Mouse (Mus musculus): ENCODE measurements at regions not wholly inside any gene's neighbourhood (a gene's known extent, or its start where the extent isn't known, plus 50 kb on each side); places are given as distances from the start of the nearest gene placed in this dataset.

GRCm38 (mm10) chr8:62284378-62285110 is 161.6 kb upstream of the Anxa10 start:
- Histone ChIP-seq H3K4me1 (ENCODE audit: control insufficient read depth, insufficient read depth, low read length) (0 out of 2 replicates have a peak, but pooled peaks cover 3% of the 10 kb centered on the region), H3K27ac (ENCODE audit: low read depth, low read length) (no peak overlapping the region), H3K4me2 (ENCODE audit: low read depth) (no peak overlapping the region), H3K9ac (ENCODE audit: low read length) (no peak overlapping the region), H3K9me3 (ENCODE audit: control insufficient read depth, low read length) (no peaks in the 10 kb centered on the region), H3K27me3 (ENCODE audit: control insufficient read depth, insufficient read depth, low read length) (no peaks in the 10 kb centered on the region), H3K36me3 (ENCODE audit: control insufficient read depth, insufficient read depth, low read length) (no peaks in the 10 kb centered on the region), H3K4me3 (ENCODE audit: low read depth, low read length) (no peak overlapping the region)
- DNase-seq (ENCODE audit: low spot score) (peak; percentile 46), ATAC-seq (ENCODE audit: insufficient read depth, low FRiP score, low TSS enrichment) (peak; percentile 56; the same call in 1 of the 2 replicates)
- WGBS = 64% methylated on average over 12 of the region's 12 CpGs

- H3K27me3 ChIP-seq (ENCODE audit: control insufficient read depth, insufficient read depth, low read length) = no peaks in the 10 kb centered on the region
- ATAC-seq (ENCODE audit: insufficient read depth, low FRiP score, low TSS enrichment) (no peak), DNase-seq (ENCODE audit: low spot score) (no peak)
- no peak overlapping the region for H3K9ac ChIP-seq (ENCODE audit: low read length)
- H3K36me3 ChIP-seq (ENCODE audit: control insufficient read depth, insufficient read depth, low read length) = no peaks in the 10 kb centered on the region
- no peaks in the 10 kb centered on the region for H3K9me3 ChIP-seq (ENCODE audit: control insufficient read depth, low read length)
- H3K4me2 ChIP-seq (ENCODE audit: low read depth) = no peak overlapping the region
- H3K4me3 ChIP-seq (ENCODE audit: low read depth, low read length) = no peak overlapping the region
- 85% methylated on average over 6 of the region's 6 CpGs for WGBS
- H3K27ac ChIP-seq (ENCODE audit: low read depth, low read length) = no peak overlapping the region
- H3K4me1 ChIP-seq (ENCODE audit: control insufficient read depth, insufficient read depth, low read length) = no peaks in the 10 kb centered on the region
Observed at GRCm38 (mm10) chr8:62250551-62250950, 127.6 kb upstream of the Anxa10 start.

Measured in neural tube, embryonic 11.5 days (tissue).